Mouse (Mus musculus) inflammation-experienced regulatory T-cells, adult 6 months (primary cell): ENCODE results near the gene Mast1. TPM values are rescaled to one million over a fixed set of nuclear protein-coding genes. Genes with fewer than 3 reads are reported as not detected.
A peak's percentile ranks its signal among the peaks of the same experiment; 100 is the strongest.

ENCODE experiments used
- ATAC-seq: one replicate; pipeline ENCODE4 v1.8.0; 2017
- polyA plus RNA-seq, 3 experiments: library from polyadenylated mRNA; unstranded; fragments of 100-300 nt; shearing (Covaris generic); gene quantifications; one replicate each; pipeline ENCODE4 v1.2.1; 2017

The Mast1 gene
- polyA plus RNA-seq, 3 experiments from 2014 or later: 0.84 to 1.5 (median 1.1) TPM

- ATAC-seq: peak; percentile 79
Measured at GRCm38 (mm10) chr8:84871376-84872308, 65.5 kb downstream of the Mast1 start, which contains the start of gene Syce2. Syce2 (plus strand) TSS chr8:84872111.

Other genes starting within 250 kb of the Mast1 start
- gene Nacc1, start 249.5 kb downstream of the Mast1 start, polyA plus RNA-seq: 1 to 10 TPM; 9.2 to 9.5 (median 9.4) TPM
- gene Lyl1, start 235.9 kb downstream of the Mast1 start, polyA plus RNA-seq: 1 to 10 TPM in 2 of 3 experiments, under 1 TPM in 1; 0.20 to 2.7 (median 1.3) TPM
- gene G430095P16Rik, start 214.4 kb downstream of the Mast1 start, polyA plus RNA-seq: 10 to 100 TPM; 11.7 to 25.0 (median 21.7) TPM
- 1 to 10 TPM in 2 of 3 experiments, under 1 TPM in 1; 0.92 to 6.3 (median 3.1) TPM for gene Nfix, start 137.0 kb downstream of the Mast1 start, polyA plus RNA-seq
- 1 to 10 TPM; 4.7 to 5.6 (median 5.4) TPM for gene Dand5, start 114.5 kb downstream of the Mast1 start, polyA plus RNA-seq
- 10 to 100 TPM; 14.6 to 16.7 (median 16.1) TPM for gene Gadd45gip1, start 105.8 kb downstream of the Mast1 start, polyA plus RNA-seq
- 100 to 1,000 TPM; 128 to 152 (median 145) TPM for gene Rad23a, start 96.7 kb downstream of the Mast1 start, polyA plus RNA-seq
- gene Calr, start 90.4 kb downstream of the Mast1 start, polyA plus RNA-seq: 100 to 1,000 TPM; 278 to 341 (median 290) TPM
- 10 to 100 TPM; 48.1 to 76.0 (median 58.3) TPM for gene Farsa, start 80.4 kb downstream of the Mast1 start, polyA plus RNA-seq
- 10 to 100 TPM in 1 of 3 experiments, 1 to 10 TPM in 2; 4.3 to 19.0 (median 6.8) TPM for gene Syce2, start 65.2 kb downstream of the Mast1 start, polyA plus RNA-seq
- 10 to 100 TPM; 14.5 to 19.9 (median 19.2) TPM for gene Gcdh, start 43.4 kb downstream of the Mast1 start, polyA plus RNA-seq
- gene Klf1, start 35.4 kb downstream of the Mast1 start, polyA plus RNA-seq: not detected
- gene Dnase2a, start 28.8 kb downstream of the Mast1 start, polyA plus RNA-seq: 10 to 100 TPM; 10.5 to 21.7 (median 20.0) TPM
- under 1 TPM in 1 of 3 experiments, not detected in 2; 0.28 TPM for gene Rtbdn, start 9.6 kb upstream of the Mast1 start, polyA plus RNA-seq
- not detected for gene Gm49661, start 32.1 kb upstream of the Mast1 start, polyA plus RNA-seq
- 100 to 1,000 TPM; 232 to 340 (median 290) TPM for gene Prdx2, start 32.2 kb upstream of the Mast1 start, polyA plus RNA-seq
- gene Rnaseh2a, start 32.4 kb upstream of the Mast1 start, polyA plus RNA-seq: 10 to 100 TPM; 57.0 to 88.9 (median 72.8) TPM
- 10 to 100 TPM; 28.1 to 33.6 (median 33.1) TPM for gene Junb, start 41.4 kb upstream of the Mast1 start, polyA plus RNA-seq
- 1 to 10 TPM; 2.2 to 4.9 (median 4.6) TPM for gene Hook2, start 53.2 kb upstream of the Mast1 start, polyA plus RNA-seq
- gene Best2, start 77.2 kb upstream of the Mast1 start, polyA plus RNA-seq: not detected
- gene Asna1, start 87.9 kb upstream of the Mast1 start, polyA plus RNA-seq: 10 to 100 TPM; 50.0 to 67.9 (median 60.7) TPM
- 10 to 100 TPM; 17.8 to 31.0 (median 24.1) TPM for gene Trir, start 89.5 kb upstream of the Mast1 start, polyA plus RNA-seq
- 10 to 100 TPM; 13.8 to 18.7 (median 16.5) TPM for gene Tnpo2, start 99.6 kb upstream of the Mast1 start, polyA plus RNA-seq
- 1 to 10 TPM; 2.3 to 4.8 (median 2.9) TPM for gene Fbxw9, start 122.7 kb upstream of the Mast1 start, polyA plus RNA-seq
- gene Gm5741, start 130.6 kb upstream of the Mast1 start, polyA plus RNA-seq: 1 to 10 TPM in 2 of 3 experiments, not detected in 1; 1.9 to 3.3 TPM
- 10 to 100 TPM; 29.3 to 40.4 (median 39.3) TPM for gene Dhps, start 134.4 kb upstream of the Mast1 start, polyA plus RNA-seq
- gene Wdr83os, start 143.4 kb upstream of the Mast1 start, polyA plus RNA-seq: 100 to 1,000 TPM; 114 to 166 (median 129) TPM
- 10 to 100 TPM; 34.8 to 44.2 (median 38.5) TPM for gene Wdr83, start 143.9 kb upstream of the Mast1 start, polyA plus RNA-seq
- gene Man2b1, start 145.9 kb upstream of the Mast1 start, polyA plus RNA-seq: 10 to 100 TPM; 80.8 to 94.7 (median 83.8) TPM
- gene Zfp791, start 185.7 kb upstream of the Mast1 start, polyA plus RNA-seq: under 1 TPM in 1 of 3 experiments, not detected in 2; 0.15 TPM
- gene Cks1brt, start 214.6 kb upstream of the Mast1 start, polyA plus RNA-seq: under 1 TPM in 1 of 3 experiments, not detected in 2; 0.21 TPM